Mouse (Mus musculus) hindbrain, embryonic 13.5 days (tissue): ENCODE measurements around the gene Axin2. TPM values are rescaled to one million over a fixed set of nuclear protein-coding genes. Genes with fewer than 3 reads are reported as not detected.

ENCODE experiments used
- ATAC-seq: fragments of 200-750 bp; cut with Nextera tagmentation; 2 replicates; pipeline ENCODE4 v1.8.0; 2017; ENCODE audit warnings: moderate TSS enrichment; ENCODE audit not compliant: low FRiP score
- H3K27ac ChIP-seq: fragments of 300-500 bp; sonication (generic); 2 replicates; pipeline ENCODE4 v1.5.1; 2015; ENCODE audit warnings: inconsistent platforms, mild to moderate bottlenecking, moderate library complexity
- H3K27me3 ChIP-seq: fragments of 300-500 bp; sonication (generic); 2 replicates; pipeline ENCODE4 v1.6.1; 2015; ENCODE audit warnings: mild to moderate bottlenecking, inconsistent platforms
- H3K36me3 ChIP-seq: fragments of 300-500 bp; sonication (generic); 2 replicates; pipeline ENCODE4 v1.6.1; 2015; ENCODE audit warnings: mild to moderate bottlenecking, inconsistent platforms
- H3K4me1 ChIP-seq: fragments of 300-500 bp; sonication (generic); replicated peaks from 2 replicates; pipeline ENCODE4 v1.6.1; 2015; ENCODE audit warnings: inconsistent platforms
- H3K4me2 ChIP-seq: fragments of 300-500 bp; sonication (generic); 2 replicates; pipeline ENCODE4 v1.6.1; 2015; ENCODE audit warnings: inconsistent platforms, mild to moderate bottlenecking, moderate library complexity
- H3K4me3 ChIP-seq: fragments of 300-500 bp; sonication (generic); 2 replicates; pipeline ENCODE4 v1.5.1; 2015; ENCODE audit warnings: mild to moderate bottlenecking, inconsistent platforms
- H3K9ac ChIP-seq: fragments of 300-500 bp; sonication (generic); 2 replicates; pipeline ENCODE4 v1.6.1; 2015; ENCODE audit warnings: mild to moderate bottlenecking, inconsistent platforms
- H3K9me3 ChIP-seq: fragments of 300-500 bp; sonication (generic); 2 replicates; pipeline ENCODE4 v1.6.1; 2016; ENCODE audit warnings: inconsistent platforms
- WGBS: fragments of 180-500 bp; shearing (Covaris S2); methylation state at CpG from one replicate; pipeline ENCODE4 v1.1.7; 2015; 5-methylcytosine and 5-hydroxymethylcytosine counted together
- polyA plus RNA-seq: library from polyadenylated mRNA; unstranded; fragments of >200 nt; fragmentation: Nextera tagmentation; extraction: Ambion mirVana; gene quantifications from 2 replicates; pipeline ENCODE4 v1.2.1, GENCODE M21; 2015

Gene Axin2
- polyA plus RNA-seq, 1 experiment from 2014 or later = 13.8 TPM

DNA sequence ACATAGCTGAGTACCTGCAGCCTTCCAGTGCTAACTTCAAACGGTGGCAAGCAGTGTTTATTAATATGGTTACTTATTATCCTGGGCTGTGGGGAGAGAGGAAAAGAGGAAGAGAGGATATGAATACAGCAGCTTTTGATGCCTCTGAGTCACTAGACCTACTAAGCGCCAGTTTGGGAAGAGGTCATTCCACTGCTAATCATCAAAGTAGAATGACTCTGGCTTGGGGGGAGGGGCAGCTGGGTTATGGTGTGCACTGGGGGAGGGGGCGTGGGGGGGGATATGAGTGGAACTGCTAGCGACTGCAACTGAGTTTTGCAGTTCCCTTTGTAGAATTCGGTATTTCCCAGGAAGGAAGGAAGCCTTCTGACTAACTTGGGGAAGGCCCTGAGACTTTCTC lies 4.2 kb downstream of the Axin2 start:
- no peaks in the 10 kb centered on the region for H3K9me3 ChIP-seq
- peak overlapping the region; percentile 93 for H3K9ac ChIP-seq
- H3K27me3 ChIP-seq = no peaks in the 10 kb centered on the region
- WGBS = 7% methylated on average over 5 of the region's 5 CpGs
- no peak for ATAC-seq
- H3K4me3 ChIP-seq = peak overlapping the region; percentile 92
- H3K4me2 ChIP-seq = peak overlapping the region; percentile 93
- peak overlapping the region; percentile 66; the same call in 1 of the 2 replicates for H3K27ac ChIP-seq
- 0 out of 2 replicates have a peak, but pooled peaks cover 3% of the 10 kb centered on the region for H3K36me3 ChIP-seq
- H3K4me1 ChIP-seq = peaks cover 78% of the 10 kb centered on the region

DNA sequence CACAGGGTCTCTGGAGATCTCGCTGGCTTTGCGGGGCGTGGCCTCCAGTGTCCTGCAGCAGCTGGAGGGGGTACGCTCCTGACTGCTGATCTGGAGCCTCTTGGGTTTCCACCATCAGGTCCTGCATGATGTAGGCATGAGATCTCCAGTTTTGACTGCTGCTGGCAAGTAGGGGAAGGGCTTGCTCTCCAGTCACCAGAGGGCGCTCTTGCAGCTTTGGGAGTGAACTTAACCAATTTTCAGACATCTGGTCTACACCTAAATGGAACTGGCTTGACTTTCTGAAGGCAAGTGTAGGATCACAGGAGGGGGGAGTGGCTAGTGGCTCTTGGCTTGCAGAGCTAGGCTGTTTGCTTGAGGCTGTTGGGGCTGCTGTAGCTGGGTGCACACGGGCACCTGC lies 5.1 kb downstream of the Axin2 start:
- Histone ChIP-seq H3K27me3 (no peaks in the 10 kb centered on the region), H3K4me2 (peak overlapping the region; percentile 93), H3K4me3 (peak overlapping the region; percentile 92), H3K27ac (peak overlapping the region; percentile 66), H3K9ac (peak overlapping the region; percentile 93), H3K4me1 (peaks cover 84% of the 10 kb centered on the region), H3K36me3 (0 out of 2 replicates have a peak, but pooled peaks cover 3% of the 10 kb centered on the region), H3K9me3 (no peaks in the 10 kb centered on the region)
- no peak for ATAC-seq
- WGBS = 14% methylated on average over 6 of the region's 6 CpGs

DNA sequence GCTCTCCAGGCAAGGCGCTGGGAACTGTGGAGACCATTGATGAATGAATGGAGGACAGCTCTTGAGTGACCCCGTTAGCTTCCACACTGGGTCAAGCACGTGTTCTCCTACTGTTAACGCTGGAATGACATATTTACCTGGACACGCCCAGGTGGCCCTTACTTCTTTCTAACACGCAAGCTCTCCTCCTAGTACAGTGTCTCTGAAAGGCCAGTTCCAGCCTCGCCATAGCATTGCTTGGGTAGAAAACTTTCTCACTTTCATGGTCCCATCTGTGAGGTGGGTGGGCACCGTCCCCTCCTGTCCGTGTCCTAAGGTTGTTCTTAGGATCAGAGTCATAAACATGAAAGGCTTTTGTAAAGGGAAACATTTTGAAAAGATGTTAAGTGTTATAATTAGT lies 5.7 kb downstream of the Axin2 start:
- H3K27ac ChIP-seq = peak overlapping the region; percentile 66
- peaks cover 90% of the 10 kb centered on the region for H3K4me1 ChIP-seq
- peak overlapping the region; percentile 93 for H3K4me2 ChIP-seq
- 62% methylated on average over 9 of the region's 9 CpGs for WGBS
- H3K9me3 ChIP-seq = no peaks in the 10 kb centered on the region
- peak overlapping the region; percentile 92 for H3K4me3 ChIP-seq
- H3K27me3 ChIP-seq = no peaks in the 10 kb centered on the region
- H3K36me3 ChIP-seq = peaks cover 4% of the 10 kb centered on the region; the same call in 1 of the 2 replicates
- ATAC-seq = no peak
- peak overlapping the region; percentile 93; the same call in 1 of the 2 replicates for H3K9ac ChIP-seq

DNA sequence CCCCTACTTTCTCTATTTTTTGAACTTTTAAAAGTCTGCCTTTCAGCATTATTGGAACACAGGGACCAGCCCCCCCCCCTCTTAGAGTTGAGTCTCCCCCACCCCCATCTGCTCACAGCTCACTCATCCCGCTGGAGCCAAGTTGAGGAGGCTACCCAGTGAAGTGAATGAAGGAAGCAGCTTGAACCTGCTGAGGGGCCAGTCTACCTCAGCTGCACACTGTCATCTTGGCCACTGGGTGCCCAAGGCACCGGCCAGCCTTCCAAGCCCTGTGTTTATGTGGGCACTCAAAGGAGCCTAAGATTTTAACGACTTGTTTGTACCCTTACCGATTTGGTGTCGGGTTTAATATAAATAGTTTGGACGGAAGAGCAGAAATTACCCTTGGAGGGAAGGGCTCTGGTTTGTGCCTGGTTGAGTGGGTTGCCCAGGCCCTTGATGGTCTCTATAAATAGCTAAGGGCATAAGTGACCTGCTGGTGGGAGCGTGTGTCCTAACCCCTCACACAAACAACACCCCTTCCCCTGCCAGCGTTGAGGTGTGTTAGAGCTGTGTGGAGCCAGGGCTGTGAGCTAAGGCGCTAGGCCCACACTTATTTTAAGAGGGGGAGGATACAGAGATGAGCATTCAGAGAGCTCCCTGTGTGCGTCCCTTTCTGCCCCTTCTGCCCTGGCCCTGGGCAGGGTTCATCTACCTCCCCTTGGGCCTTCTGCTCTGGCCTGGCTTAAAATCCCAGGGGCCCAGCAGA lies 6.4 kb downstream of the Axin2 start:
- peak overlapping the region; percentile 64 for H3K9ac ChIP-seq
- no peaks in the 10 kb centered on the region for H3K9me3 ChIP-seq
- H3K4me1 ChIP-seq = peaks cover 97% of the 10 kb centered on the region
- H3K27me3 ChIP-seq = no peaks in the 10 kb centered on the region
- peak overlapping the region; percentile 92 for H3K4me3 ChIP-seq
- H3K27ac ChIP-seq = peak overlapping the region; percentile 62
- H3K36me3 ChIP-seq = peaks cover 11% of the 10 kb centered on the region
- 60% methylated on average over 10 of the region's 10 CpGs for WGBS
- H3K4me2 ChIP-seq = peak overlapping the region; percentile 93
- no peak for ATAC-seq

DNA sequence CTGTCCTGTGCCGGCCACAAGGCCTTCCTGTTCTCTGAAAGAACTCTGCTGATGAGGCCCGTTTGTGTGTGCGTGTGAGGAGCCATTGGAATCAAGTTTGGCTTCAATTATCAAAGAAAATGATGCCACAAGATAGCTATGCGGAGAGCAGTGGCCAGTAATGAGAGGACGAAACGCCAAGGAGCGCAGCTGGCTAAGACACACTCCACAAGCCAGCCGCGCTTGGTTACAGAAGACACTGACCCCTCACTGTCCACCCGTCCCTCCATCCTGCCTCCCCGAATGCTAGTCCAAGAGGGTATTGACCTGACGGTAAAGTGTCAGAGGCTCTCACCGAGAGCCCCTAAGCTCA lies 6.9 kb downstream of the Axin2 start:
- no peaks in the 10 kb centered on the region for H3K27me3 ChIP-seq

DNA sequence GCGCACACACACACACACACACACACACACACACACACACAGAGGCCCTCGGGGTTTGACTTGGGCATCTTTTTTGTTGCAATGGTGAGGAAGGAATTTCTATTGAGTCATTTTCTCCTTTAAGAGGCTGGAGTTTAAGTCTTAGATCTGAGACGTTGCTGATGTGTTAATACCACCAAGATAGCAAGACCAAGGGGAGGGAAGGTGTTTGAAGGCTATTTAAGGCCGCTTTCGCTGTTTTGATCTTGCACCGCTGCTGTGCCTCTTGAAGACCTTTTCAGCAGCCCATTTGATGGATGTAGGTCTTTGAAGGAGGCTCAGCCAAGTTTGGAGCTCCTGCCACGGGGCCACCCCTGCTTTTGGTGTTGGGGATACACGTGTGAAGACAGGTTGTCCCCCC lies 7.9 kb downstream of the Axin2 start:
- 29% methylated on average over 8 of the region's 8 CpGs for WGBS
- Histone ChIP-seq H3K4me1 (peaks cover 89% of the 10 kb centered on the region), H3K4me3 (no peak overlapping the region; the same call in 1 of the 2 replicates), H3K27ac (no peak overlapping the region), H3K9ac (0 out of 2 replicates have a peak overlapping the region, but pooled peaks have one; percentile 64), H3K9me3 (no peaks in the 10 kb centered on the region), H3K36me3 (peaks cover 26% of the 10 kb centered on the region), H3K4me2 (peak overlapping the region; percentile 93), H3K27me3 (no peaks in the 10 kb centered on the region)
- ATAC-seq = no peak

More for the DNA sequence above, 6.9 kb downstream of the Axin2 start:
- H3K9me3 ChIP-seq = no peaks in the 10 kb centered on the region
- H3K4me2 ChIP-seq = peak overlapping the region; percentile 93
- peak overlapping the region; percentile 92 for H3K4me3 ChIP-seq
- 22% methylated on average over 13 of the region's 13 CpGs for WGBS
- H3K4me1 ChIP-seq = peaks cover 99% of the 10 kb centered on the region
- ATAC-seq = no peak
- peaks cover 16% of the 10 kb centered on the region for H3K36me3 ChIP-seq
- H3K9ac ChIP-seq = peak overlapping the region; percentile 64
- H3K27ac ChIP-seq = peak overlapping the region; percentile 62

DNA sequence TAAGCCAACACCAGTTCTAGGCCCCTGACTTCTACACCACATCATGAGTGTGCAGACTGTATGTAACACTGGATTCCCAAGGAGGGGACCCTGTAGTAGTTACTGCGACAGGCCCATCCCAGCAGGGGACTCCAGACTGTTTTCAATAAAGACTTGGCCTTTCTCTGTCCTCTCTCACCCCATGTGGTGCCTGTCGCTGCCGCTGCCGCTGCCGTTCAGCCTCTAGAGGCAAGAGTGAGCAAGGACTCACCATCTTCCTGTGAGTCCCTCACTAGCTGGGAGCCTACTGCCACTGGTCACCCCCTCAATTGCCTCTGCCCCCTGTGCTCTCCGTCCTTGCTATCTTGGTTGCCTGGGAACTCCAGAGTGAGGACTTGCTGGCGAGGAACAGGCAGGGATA lies 8.6 kb downstream of the Axin2 start:
- Histone ChIP-seq H3K4me3 (peak overlapping the region; percentile 17), H3K27ac (peak overlapping the region; percentile 40), H3K27me3 (no peaks in the 10 kb centered on the region), H3K9me3 (no peaks in the 10 kb centered on the region), H3K4me2 (peak overlapping the region; percentile 93), H3K9ac (peak overlapping the region; percentile 64), H3K4me1 (peaks cover 88% of the 10 kb centered on the region), H3K36me3 (peaks cover 33% of the 10 kb centered on the region)
- no peak for ATAC-seq
- 10% methylated on average over 7 of the region's 7 CpGs for WGBS

DNA sequence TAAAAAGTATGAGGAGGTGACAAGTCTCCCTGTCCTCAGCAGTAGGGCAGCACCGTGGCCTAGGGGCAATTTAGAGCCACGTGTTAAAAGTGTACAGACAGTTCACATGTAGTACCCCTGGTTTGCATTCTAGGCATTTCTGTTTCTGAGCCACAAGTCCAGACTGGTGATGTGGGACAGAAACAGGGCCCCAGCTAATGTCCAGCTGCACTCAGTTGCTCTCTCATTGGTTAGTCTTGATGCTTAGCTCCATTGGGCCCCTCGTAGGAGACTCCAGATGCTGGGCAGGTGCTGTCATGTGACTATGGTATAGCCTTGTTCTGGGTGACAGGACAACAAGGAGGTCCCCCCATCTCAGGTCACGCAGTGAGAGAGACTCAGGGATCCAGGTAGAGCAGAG lies 9.0 kb downstream of the Axin2 start:
- peak overlapping the region; percentile 93 for H3K4me2 ChIP-seq
- H3K9ac ChIP-seq = peak overlapping the region; percentile 64
- no peaks in the 10 kb centered on the region for H3K9me3 ChIP-seq
- 46% methylated on average over 4 of the region's 4 CpGs for WGBS
- H3K4me1 ChIP-seq = peaks cover 88% of the 10 kb centered on the region
- peak overlapping the region; percentile 17 for H3K4me3 ChIP-seq
- H3K27ac ChIP-seq = peak overlapping the region; percentile 80
- H3K36me3 ChIP-seq = peaks cover 37% of the 10 kb centered on the region
- ATAC-seq = no peak
- H3K27me3 ChIP-seq = no peaks in the 10 kb centered on the region

DNA sequence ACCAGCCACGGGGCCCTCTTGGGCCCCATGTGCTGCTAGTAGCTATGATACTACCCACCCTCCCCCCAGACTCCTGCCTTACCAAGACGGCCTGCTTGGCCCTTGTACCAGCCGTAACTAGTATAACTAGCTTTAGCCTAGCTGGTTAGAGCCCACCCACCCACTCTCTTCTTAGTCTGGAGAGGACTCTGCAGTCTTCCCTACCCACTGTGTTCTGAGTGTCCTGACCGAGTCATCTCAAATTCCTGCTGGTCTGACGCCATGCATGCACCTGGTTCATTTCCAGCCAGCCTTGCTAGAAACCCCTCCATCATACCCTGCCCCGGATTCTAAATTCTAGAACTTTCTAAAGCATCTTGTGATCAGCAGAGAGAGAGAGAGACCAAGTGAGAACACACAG lies 9.6 kb downstream of the Axin2 start:
- 63% methylated on average over 6 of the region's 6 CpGs for WGBS
- peaks cover 37% of the 10 kb centered on the region for H3K36me3 ChIP-seq
- H3K9ac ChIP-seq = peak overlapping the region; percentile 60
- peaks cover 88% of the 10 kb centered on the region for H3K4me1 ChIP-seq
- no peak overlapping the region for H3K4me3 ChIP-seq
- H3K27ac ChIP-seq = peak overlapping the region; percentile 80
- H3K27me3 ChIP-seq = no peaks in the 10 kb centered on the region
- no peak for ATAC-seq
- H3K9me3 ChIP-seq = no peaks in the 10 kb centered on the region
- peak overlapping the region; percentile 93 for H3K4me2 ChIP-seq

DNA sequence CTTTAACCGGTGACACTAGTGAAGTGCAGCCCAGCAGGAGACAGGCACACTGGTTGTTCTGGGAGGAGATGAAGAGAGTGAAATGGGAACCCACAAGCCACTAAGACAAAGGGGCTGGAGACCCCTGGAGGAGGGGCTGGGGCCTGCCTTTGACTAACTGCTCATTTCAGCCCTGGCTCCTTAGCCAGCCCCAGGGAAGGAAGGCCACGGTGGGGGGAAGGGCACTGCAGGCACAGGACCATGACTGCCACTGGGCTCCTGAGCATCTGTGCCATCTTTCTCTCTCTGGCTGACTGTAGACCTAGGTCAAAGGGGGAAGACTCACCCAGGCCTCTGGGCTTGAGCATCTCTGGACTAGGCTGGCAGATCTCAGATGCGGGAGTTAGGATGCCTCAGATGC lies 10.5 kb downstream of the Axin2 start:
- Histone ChIP-seq H3K9me3 (no peaks in the 10 kb centered on the region), H3K4me3 (no peak overlapping the region), H3K27ac (peak overlapping the region; percentile 80), H3K9ac (peak overlapping the region; percentile 60), H3K27me3 (no peaks in the 10 kb centered on the region), H3K36me3 (peaks cover 37% of the 10 kb centered on the region), H3K4me2 (peak overlapping the region; percentile 93), H3K4me1 (peaks cover 88% of the 10 kb centered on the region)
- ATAC-seq = 0 out of 2 replicates have a peak, but pooled peaks have one; percentile 29
- WGBS = 35% methylated on average over 2 of the region's 3 CpGs

DNA sequence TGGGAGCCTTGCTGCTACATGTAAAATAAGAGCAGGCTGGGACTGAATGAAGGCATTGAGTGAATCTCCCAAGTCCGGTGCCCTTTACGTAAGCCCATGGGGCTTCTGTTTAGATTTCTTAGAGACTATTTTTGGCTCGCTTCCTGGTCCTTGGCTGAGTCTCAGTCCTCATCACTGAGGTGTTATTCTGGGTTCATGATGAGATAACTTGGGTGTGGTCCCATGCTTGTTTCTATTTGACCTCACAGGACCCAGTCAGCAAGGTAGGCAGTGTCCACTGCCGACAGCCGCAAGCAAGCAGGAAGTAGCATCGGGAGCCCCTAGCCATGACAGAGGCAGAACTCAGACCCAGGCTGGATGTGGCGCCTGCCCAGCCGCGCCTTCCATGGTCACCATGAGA lies 13.7 kb downstream of the Axin2 start:
- Histone ChIP-seq H3K4me2 (no peak overlapping the region), H3K4me3 (no peak overlapping the region), H3K36me3 (peaks cover 53% of the 10 kb centered on the region), H3K4me1 (peaks cover 84% of the 10 kb centered on the region), H3K9ac (no peak overlapping the region), H3K27ac (peak overlapping the region; percentile 74), H3K27me3 (no peaks in the 10 kb centered on the region), H3K9me3 (no peaks in the 10 kb centered on the region)
- ATAC-seq = no peak
- WGBS = 68% methylated on average over 9 of the region's 9 CpGs

DNA sequence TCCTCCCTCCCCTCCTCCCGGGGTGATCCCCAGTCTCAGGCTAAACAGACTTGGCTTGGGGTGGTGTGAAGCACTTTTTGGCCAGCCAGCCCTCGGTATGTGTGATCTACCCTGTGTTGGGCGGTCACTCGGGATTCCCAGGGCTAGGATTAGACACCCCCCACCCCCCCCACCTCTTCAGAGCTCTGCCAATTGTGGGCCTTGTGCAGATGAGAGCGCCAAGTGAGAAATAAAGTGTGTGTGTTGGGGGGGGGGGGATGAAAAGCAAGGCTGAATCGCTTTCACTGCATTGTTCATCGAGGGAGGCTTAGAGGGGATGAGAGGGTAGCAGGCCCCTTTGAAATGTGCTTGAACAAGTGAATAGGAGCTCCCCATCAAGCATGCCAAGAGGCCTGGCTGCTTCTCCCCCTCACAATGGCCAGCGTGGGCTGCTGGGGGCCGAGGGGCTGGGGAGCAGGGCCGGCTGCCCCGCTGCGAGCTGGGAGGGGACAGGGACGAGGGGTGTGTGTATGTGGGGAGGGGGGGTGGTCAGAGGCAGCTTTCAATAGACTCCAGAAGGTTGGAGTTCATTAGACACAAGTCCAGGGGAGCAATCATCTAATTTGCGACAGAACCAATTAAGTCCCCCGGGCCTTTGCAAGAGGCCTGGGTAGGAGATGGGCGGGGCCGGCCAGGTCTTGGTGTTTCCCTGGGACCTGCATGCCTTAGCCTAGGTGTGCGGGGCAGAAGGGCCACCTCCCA lies 15.1 kb downstream of the Axin2 start:
- H3K36me3 ChIP-seq = peaks cover 67% of the 10 kb centered on the region
- H3K27me3 ChIP-seq = no peaks in the 10 kb centered on the region
- peak; percentile 81 for ATAC-seq
- no peak overlapping the region for H3K4me3 ChIP-seq
- H3K27ac ChIP-seq = peak overlapping the region; percentile 74
- H3K9me3 ChIP-seq = no peaks in the 10 kb centered on the region
- H3K4me2 ChIP-seq = no peak overlapping the region
- 18% methylated on average over 18 of the region's 18 CpGs for WGBS
- H3K9ac ChIP-seq = peak overlapping the region; percentile 43; the same call in 1 of the 2 replicates
- H3K4me1 ChIP-seq = peaks cover 78% of the 10 kb centered on the region
